ENCODE assay signal across 16 mouse cellular contexts in genomic region chr8:94989711-94990110, GRCm38 (mm10). TPM values are rescaled to one million over a fixed set of nuclear protein-coding genes. Genes with fewer than 3 reads are reported as not detected.
A peak's percentile ranks its signal among the peaks of the same experiment; 100 is the strongest.
DNase-seq lines count a peak whose midpoint lies in the region; ATAC-seq and TF ChIP-seq lines count a peak whose summit lies in the region.
"Had no signal": no experiment of that assay in that cellular context is flagged by ENCODE, and none has a peak within 500 bp of the region (broad histone marks: within the 10 kb centered on the region; RNA-seq: fewer than 3 reads in every experiment).

No protein-coding gene starts in this region.

- H3K9ac ChIP-seq in heart, adult 2 months (ENCODE audit: low read depth, low read length), result no peak overlapping the region
- H3K9ac ChIP-seq in liver, embryonic 12.5 days, result 0 out of 2 replicates have a peak overlapping the region, but pooled peaks have one; percentile 96
- H3K9ac ChIP-seq in liver, postnatal 0 days (replicated peaks), result no peak overlapping the region
- no peak overlapping the region for H3K9ac ChIP-seq in midbrain, embryonic 16.5 days (ENCODE audit: low read depth, low read length)
- H3K9ac ChIP-seq: hindbrain, embryonic 14.5 days had no signal

- ATAC-seq in liver, embryonic 12.5 days, result no peak
- ATAC-seq in liver, postnatal 0 days, result no peak
- ATAC-seq in midbrain, embryonic 16.5 days, result no peak
- ATAC-seq: forebrain, embryonic 14.5 days; intestine, embryonic 16.5 days had no signal

- no peaks in the 10 kb centered on the region for H3K27me3 ChIP-seq in heart, adult 2 months (ENCODE audit: control insufficient read depth, insufficient read depth, low read length)
- H3K27me3 ChIP-seq in liver, embryonic 12.5 days (replicated peaks), result no peaks in the 10 kb centered on the region
- no peaks in the 10 kb centered on the region for H3K27me3 ChIP-seq in liver, postnatal 0 days (ENCODE audit: insufficient read depth, low read length)
- H3K27me3 ChIP-seq in midbrain, embryonic 16.5 days (ENCODE audit: control insufficient read depth, insufficient read depth, low read depth, low read length), result no peaks in the 10 kb centered on the region

- no peak for TF ChIP-seq POLR2A in heart, adult 2 months (IDR thresholded peaks at IDR 0.05; ENCODE audit: insufficient read depth, low read depth, low read length)

- no peak overlapping the region for H3K4me3 ChIP-seq in heart, adult 2 months
- H3K4me3 ChIP-seq in liver, embryonic 12.5 days, result no peak overlapping the region
- H3K4me3 ChIP-seq in liver, postnatal 0 days (ENCODE audit: low read depth, low read length), result no peak overlapping the region
- H3K4me3 ChIP-seq in midbrain, embryonic 16.5 days (ENCODE audit: low read depth, low read length), result no peak overlapping the region

- no peak for TF ChIP-seq CTCF in heart, adult 2 months (IDR thresholded peaks at IDR 0.05)
- no peak for TF ChIP-seq CTCF in liver, postnatal 0 days (IDR thresholded peaks at IDR 0.05; ENCODE audit: low read depth)

- intact Hi-C loops in heart, adult 2 months (cut with DNase I), result no loop called here

- peaks cover 26% of the 10 kb centered on the region for H3K4me1 ChIP-seq in heart, adult 2 months (ENCODE audit: control insufficient read depth, insufficient read depth, low read length)
- peaks cover 87% of the 10 kb centered on the region for H3K4me1 ChIP-seq in liver, embryonic 12.5 days
- H3K4me1 ChIP-seq in liver, postnatal 0 days (ENCODE audit: insufficient read depth), result peaks cover 79% of the 10 kb centered on the region
- peaks cover 32% of the 10 kb centered on the region for H3K4me1 ChIP-seq in midbrain, embryonic 16.5 days (ENCODE audit: control insufficient read depth, insufficient read depth, low read length)

- no peak for TF ChIP-seq EP300 in heart, adult 2 months (IDR thresholded peaks at IDR 0.05; ENCODE audit: insufficient read depth, low read depth, low read length)
- TF ChIP-seq EP300 in liver, postnatal 0 days (IDR thresholded peaks at IDR 0.05; ENCODE audit: low read depth), result no peak

- H3K4me2 ChIP-seq in liver, embryonic 12.5 days, result peak overlapping the region; percentile 92
- no peak overlapping the region for H3K4me2 ChIP-seq in liver, postnatal 0 days (ENCODE audit: low read depth, low read length)
- no peak overlapping the region for H3K4me2 ChIP-seq in midbrain, embryonic 16.5 days (ENCODE audit: low read length)
- H3K4me2 ChIP-seq: hindbrain, embryonic 14.5 days had no signal

- H3K9me3 ChIP-seq in liver, embryonic 12.5 days (replicated peaks), result no peaks in the 10 kb centered on the region
- H3K9me3 ChIP-seq in liver, postnatal 0 days (ENCODE audit: low read length), result no peaks in the 10 kb centered on the region
- H3K9me3 ChIP-seq in midbrain, embryonic 16.5 days (replicated peaks; ENCODE audit: control insufficient read depth, low read length, poor library complexity, severe bottlenecking), result no peaks in the 10 kb centered on the region

- no peaks in the 10 kb centered on the region for H3K36me3 ChIP-seq in heart, adult 2 months (ENCODE audit: control insufficient read depth, insufficient read depth, low read length)
- peaks cover 76% of the 10 kb centered on the region for H3K36me3 ChIP-seq in liver, embryonic 12.5 days
- peaks cover 3% of the 10 kb centered on the region for H3K36me3 ChIP-seq in liver, postnatal 0 days (replicated peaks; ENCODE audit: insufficient read depth, low read length)
- no peaks in the 10 kb centered on the region for H3K36me3 ChIP-seq in midbrain, embryonic 16.5 days (ENCODE audit: control insufficient read depth, insufficient read depth, low read length)

- DNase-seq in heart, adult 2 months, result no peak
- no peak for DNase-seq in heart, adult 9 months (ENCODE audit: low spot score in 2 of 2)
- no peak for DNase-seq in liver, postnatal 0 days
- DNase-seq in cerebellum, adult 9-10 months, result peak; percentile 73
- no peak for DNase-seq in spleen, postnatal 14 days (ENCODE audit: low spot score in 2 of 2)
- no peak for DNase-seq in right cerebral cortex, postnatal 4 days
- DNase-seq: adrenal gland, postnatal 10 days; heart, postnatal 14 days; lung, postnatal 10 days; spleen, adult 18-20 months; thymus, postnatal 4 days had no signal

- H3K27ac ChIP-seq in heart, adult 2 months, result peak overlapping the region; percentile 93
- 0 out of 2 replicates have a peak overlapping the region, but pooled peaks have one; percentile 43 for H3K27ac ChIP-seq in liver, embryonic 12.5 days
- H3K27ac ChIP-seq in liver, postnatal 0 days (ENCODE audit: low read depth), result no peak overlapping the region
- H3K27ac ChIP-seq in midbrain, embryonic 16.5 days (ENCODE audit: low read length), result no peak overlapping the region
- H3K27ac ChIP-seq: hindbrain, embryonic 14.5 days had no signal

- no peaks in the 10 kb centered on the region for H3K79me2 ChIP-seq in heart, adult 2 months (replicated peaks; ENCODE audit: control insufficient read depth, insufficient read depth, low read length)

- 68% methylated on average over 4 of the region's 4 CpGs for WGBS in heart, adult 2 months
- WGBS in liver, embryonic 12.5 days (ENCODE audit: insufficient replicate concordance), result 84% methylated on average over 4 of the region's 4 CpGs
- 80% methylated on average over 4 of the region's 4 CpGs for WGBS in liver, postnatal 0 days (ENCODE audit: insufficient replicate concordance)
- WGBS in midbrain, embryonic 16.5 days, result 92% methylated on average over 4 of the region's 4 CpGs

RNA-seq across cellular contexts. Expression of gene Adgrg1, which starts 15.2 kb away (rescaled TPM):
- total RNA-seq in heart, adult 2 months (2021), result 10 to 100 TPM; 52.1 to 67.8 TPM
- polyA plus RNA-seq in heart, adult 2 months (2012; rRNA removed), result 96.1 and 107 TPM in 2 replicates
- 78.5 and 80.9 TPM in 2 replicates for polyA plus RNA-seq in liver, embryonic 12.5 days (2016; fragmentation: Nextera tagmentation; extraction: Ambion mirVana)
- 34.0 and 35.4 TPM in 2 replicates for polyA plus RNA-seq in liver, postnatal 0 days (2015; fragmentation: Nextera tagmentation; extraction: Ambion mirVana)
- polyA plus RNA-seq in midbrain, embryonic 16.5 days (2015; fragmentation: Nextera tagmentation; extraction: Ambion mirVana), result 147 and 153 TPM in 2 replicates

RNA-seq across cellular contexts. Expression of gene Adgrg3, which starts 27.8 kb away (rescaled TPM):
- total RNA-seq in heart, adult 2 months (2021), result 1 to 10 TPM; 1.3 to 2.5 TPM
- 4.3 and 4.9 TPM in 2 replicates for polyA plus RNA-seq in heart, adult 2 months (2012; rRNA removed)
- polyA plus RNA-seq in liver, embryonic 12.5 days (2016; fragmentation: Nextera tagmentation; extraction: Ambion mirVana), result 7.9 and 8.7 TPM in 2 replicates
- 8.9 and 9.6 TPM in 2 replicates for polyA plus RNA-seq in liver, postnatal 0 days (2015; fragmentation: Nextera tagmentation; extraction: Ambion mirVana)
- polyA plus RNA-seq in midbrain, embryonic 16.5 days (2015; fragmentation: Nextera tagmentation; extraction: Ambion mirVana), result 0.56 and 0.64 TPM in 2 replicates

Comparison
In these comparisons a context has a peak if more than half of its experiments do, and no peak if none do; other contexts are left out.
1. H3K27ac ChIP-seq: peak in heart, adult 2 months (single experiment) and liver, embryonic 12.5 days (single experiment); none in liver, postnatal 0 days (single experiment) and midbrain, embryonic 16.5 days (single experiment).